Comparison of ENCODE assay signal across 8 mouse cellular contexts in the genomic region with DNA sequence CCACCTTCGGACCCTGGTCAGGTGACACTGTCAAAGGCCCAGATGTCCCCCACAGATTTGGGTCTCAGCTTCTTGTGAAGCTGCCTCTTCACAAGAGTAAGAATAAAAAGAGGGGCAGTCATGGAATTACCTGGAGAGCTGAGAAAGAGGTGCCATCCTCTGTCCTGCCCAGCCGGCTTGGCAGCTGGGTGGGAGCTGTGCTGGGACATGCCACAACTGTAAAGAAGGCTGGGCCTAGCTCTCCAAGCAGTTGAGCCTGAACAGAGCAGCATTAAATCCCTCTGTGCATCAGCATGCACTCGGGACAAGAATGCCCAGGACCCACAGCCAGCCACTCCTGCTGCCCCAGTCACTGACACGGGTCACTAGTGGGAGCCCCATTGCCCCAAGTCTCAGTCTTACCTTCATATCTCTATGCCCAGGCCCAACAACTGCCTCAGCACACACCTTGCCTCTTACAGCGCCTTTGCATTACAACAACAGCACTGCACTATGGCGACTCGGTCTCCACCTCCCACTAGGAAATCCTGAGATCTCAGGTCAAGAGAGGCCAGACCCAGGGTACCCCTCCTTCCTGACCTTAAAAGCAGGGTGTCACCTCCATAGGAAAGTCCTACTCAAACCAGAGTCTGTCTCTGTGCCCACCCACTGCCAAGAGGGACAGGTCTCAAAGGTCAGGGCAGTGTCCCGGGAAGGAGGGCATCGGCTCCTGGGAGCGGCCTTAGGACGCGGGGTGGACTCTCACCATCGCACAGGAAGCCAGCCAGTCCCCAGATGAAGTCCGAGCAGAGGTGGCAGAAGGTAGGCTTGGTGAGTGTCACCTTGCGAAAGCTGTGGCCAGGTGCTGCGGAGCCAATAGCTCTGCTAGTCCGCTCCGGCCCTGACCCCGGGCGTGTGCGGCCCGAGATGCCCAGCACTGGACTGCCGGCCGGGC. TPM values are rescaled to one million over a fixed set of nuclear protein-coding genes. Genes with fewer than 3 reads are reported as not detected.
DNase-seq lines count a peak whose midpoint lies in the region; ATAC-seq lines count a peak whose summit lies in the region.

A gene (plus strand): TSS at position 634 of the 934 bp plus-strand sequence.

- no peak within 1 kb of the TSS for H3K27ac ChIP-seq in forebrain, embryonic 14.5 days (ENCODE audit: low read depth, low read length)
- H3K27ac ChIP-seq in intestine, embryonic 14.5 days (ENCODE audit: low read depth): no peak within 1 kb of the TSS

- H3K9ac ChIP-seq in forebrain, embryonic 14.5 days (ENCODE audit: low read length): peak within 1 kb of the TSS; percentile 95
- peak within 1 kb of the TSS; percentile 89 for H3K9ac ChIP-seq in intestine, embryonic 14.5 days (ENCODE audit: low read length)

- no peak for DNase-seq in left cerebral cortex, postnatal 25 days (ENCODE audit: low spot score in 2 of 2)
- DNase-seq in left cerebral cortex, adult 9 months (ENCODE audit: low spot score in 2 of 2): no peak
- DNase-seq in adrenal gland, adult 8-10 months: no peak
- no peak for DNase-seq in forebrain, embryonic 14.5 days (ENCODE audit: low spot score)
- no peak for DNase-seq in intestine, embryonic 14.5 days (ENCODE audit: low spot score)
- no peak for DNase-seq in embryo, embryonic 10.5 days (ENCODE audit: low spot score)
- no peak for DNase-seq in right cerebral cortex, adult 18-20 months

- peak within 1 kb of the TSS; percentile 85 for H3K4me3 ChIP-seq in forebrain, embryonic 14.5 days (ENCODE audit: low read depth, low read length)
- peak within 1 kb of the TSS; percentile 80 for H3K4me3 ChIP-seq in intestine, embryonic 14.5 days (ENCODE audit: low read depth, low read length)
- peak within 1 kb of the TSS; percentile 99 for H3K4me3 ChIP-seq in megakaryocyte, embryonic 14.5 days (replicated peaks)

- H3K27me3 ChIP-seq in forebrain, embryonic 14.5 days (replicated peaks; ENCODE audit: control insufficient read depth, insufficient read depth, low read length): no peaks in the 10 kb centered on the region
- 0 out of 2 replicates have a peak, but pooled peaks cover 3% of the 10 kb centered on the region for H3K27me3 ChIP-seq in intestine, embryonic 14.5 days (replicated peaks; ENCODE audit: control insufficient read depth, insufficient read depth, low read length)
- H3K27me3 ChIP-seq in megakaryocyte, embryonic 14.5 days (replicated peaks): no peaks in the 10 kb centered on the region

- 10% methylated on average over 24 of the region's 24 CpGs for WGBS in forebrain, embryonic 14.5 days
- 11% methylated on average over 24 of the region's 24 CpGs for WGBS in intestine, embryonic 14.5 days

- intact Hi-C loops in left cerebral cortex, postnatal 25 days (cut with DNase I): no loop called here

- peaks cover 23% of the 10 kb centered on the region for H3K36me3 ChIP-seq in forebrain, embryonic 14.5 days (ENCODE audit: control insufficient read depth, insufficient read depth, low read length)
- peaks cover 24% of the 10 kb centered on the region for H3K36me3 ChIP-seq in intestine, embryonic 14.5 days (ENCODE audit: control insufficient read depth, insufficient read depth, low read length)
- H3K36me3 ChIP-seq in megakaryocyte, embryonic 14.5 days (replicated peaks; ENCODE audit: low read length): peaks cover 41% of the 10 kb centered on the region

- peak; percentile 6; the same call in 1 of the 2 replicates for ATAC-seq in forebrain, embryonic 14.5 days
- peak; percentile 63; the same call in 1 of the 2 replicates for ATAC-seq in intestine, embryonic 14.5 days (replicated peaks; ENCODE audit: low FRiP score, low TSS enrichment, low read depth)

- peaks cover 9% of the 10 kb centered on the region for H3K4me1 ChIP-seq in forebrain, embryonic 14.5 days (ENCODE audit: control insufficient read depth, insufficient read depth, low read length)
- H3K4me1 ChIP-seq in intestine, embryonic 14.5 days (replicated peaks; ENCODE audit: control insufficient read depth, insufficient read depth, low read length): peaks cover 5% of the 10 kb centered on the region
- H3K4me1 ChIP-seq in megakaryocyte, embryonic 14.5 days: peaks cover 38% of the 10 kb centered on the region

- H3K4me2 ChIP-seq in forebrain, embryonic 14.5 days (ENCODE audit: low read length): peak within 1 kb of the TSS; percentile 94
- H3K4me2 ChIP-seq in intestine, embryonic 14.5 days (ENCODE audit: low read length): peak within 1 kb of the TSS; percentile 95

- no peaks in the 10 kb centered on the region for H3K9me3 ChIP-seq in forebrain, embryonic 14.5 days (replicated peaks; ENCODE audit: control insufficient read depth, low read length)
- H3K9me3 ChIP-seq in intestine, embryonic 14.5 days (ENCODE audit: control insufficient read depth, low read length): no peaks in the 10 kb centered on the region
- H3K9me3 ChIP-seq in megakaryocyte, embryonic 14.5 days: no peaks in the 10 kb centered on the region

RNA-seq across cellular contexts. Expression of the gene that starts here (rescaled TPM):
- total RNA-seq in left cerebral cortex, postnatal 25 days (2021): 10 to 100 TPM; 11.4 to 15.0 TPM
- total RNA-seq in adrenal gland, adult 8-10 months (2022): 10 to 100 TPM; 17.5 to 31.1 (median 22.6) TPM
- polyA plus RNA-seq in forebrain, embryonic 14.5 days (2014; fragmentation: Nextera tagmentation; extraction: Ambion mirVana): 5.7 and 7.0 TPM in 2 replicates
- polyA plus RNA-seq in intestine, embryonic 14.5 days (2014; fragmentation: Nextera tagmentation; extraction: Ambion mirVana): 13.4 and 15.2 TPM in 2 replicates
- 4.4 and 4.5 TPM in 2 replicates for polyA plus RNA-seq in megakaryocyte, embryonic 14.5 days (2012; ENCODE audit: insufficient read depth, low replicate concordance)
